Mouse (Mus musculus): ENCODE data around the gene Gas7.

DNA sequence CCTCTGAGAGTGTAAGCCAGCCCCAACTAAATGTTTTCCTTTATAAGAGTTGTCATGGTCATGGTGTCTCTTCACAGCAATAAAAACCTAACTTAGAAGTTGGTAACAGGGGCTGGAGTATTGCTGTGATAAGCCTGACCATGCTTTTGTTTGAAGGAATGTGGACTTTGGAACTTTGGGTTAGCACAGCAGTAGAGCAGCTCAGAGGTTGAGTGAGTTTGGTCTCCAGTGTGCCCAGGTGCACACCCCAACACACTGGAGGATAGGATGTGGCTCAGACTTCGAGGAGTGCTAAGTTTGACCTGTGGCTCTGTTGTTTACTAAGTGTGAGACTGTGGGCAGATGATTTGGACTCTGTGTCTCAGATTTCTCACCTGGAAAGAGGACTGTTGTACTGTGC, 41.6 kb downstream of the Gas7 start:
- TF ChIP-seq GATA1 (IDR thresholded peaks at IDR 0.05; ENCODE audit: borderline replicate concordance, low read length) (no peak), FLI1 (IDR thresholded peaks at IDR 0.05; ENCODE audit: low read length) (no peak)

Measured in megakaryocyte, embryonic 14.5 days (primary cell).